21 mouse cellular contexts compared by ENCODE assay signal in the genomic region with DNA sequence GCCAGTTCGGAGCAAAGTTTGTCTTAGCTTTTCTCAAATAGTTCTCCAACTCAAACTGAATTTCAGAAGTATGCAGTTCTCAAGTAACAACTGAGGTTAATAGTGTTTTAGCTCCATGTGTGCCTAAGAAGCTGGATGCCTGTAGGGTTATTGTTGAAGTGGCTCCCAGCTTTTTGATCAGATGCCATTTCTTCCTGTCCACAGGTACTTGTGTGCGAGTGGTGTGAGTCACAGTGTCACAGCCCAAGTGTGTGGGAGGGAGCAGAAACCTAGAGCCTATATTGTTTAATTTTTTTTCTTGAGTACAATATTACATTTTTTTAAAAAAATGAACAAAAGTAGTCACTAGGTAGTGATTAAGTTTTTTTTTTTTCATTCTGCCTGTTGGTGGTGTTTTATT.
A peak's percentile ranks its signal among the peaks of the same experiment; 100 is the strongest.
DNase-seq lines count a peak whose midpoint lies in the region; ATAC-seq lines count a peak whose summit lies in the region.
"Had no signal": no experiment of that assay in that cellular context is flagged by ENCODE, and none has a peak within 500 bp of the region (broad histone marks: within the 10 kb centered on the region; RNA-seq: fewer than 3 reads in every experiment).

No protein-coding gene starts in this region.

- H3K4me1 ChIP-seq in midbrain, embryonic 11.5 days (ENCODE audit: control insufficient read depth, insufficient read depth, low read length): no peaks in the 10 kb centered on the region
- H3K4me1 ChIP-seq in midbrain, embryonic 14.5 days (ENCODE audit: control insufficient read depth, insufficient read depth, low read length): no peaks in the 10 kb centered on the region
- H3K4me1 ChIP-seq: embryonic facial prominence, embryonic 10.5 days; embryonic facial prominence, embryonic 12.5 days; forebrain, embryonic 13.5 days; forebrain, embryonic 15.5 days had no signal

- no peak overlapping the region for H3K9ac ChIP-seq in midbrain, embryonic 11.5 days (ENCODE audit: low read length)
- H3K9ac ChIP-seq in midbrain, embryonic 14.5 days (replicated peaks; ENCODE audit: low read length): no peak overlapping the region
- H3K9ac ChIP-seq: embryonic facial prominence, embryonic 12.5 days; forebrain, embryonic 13.5 days; forebrain, embryonic 15.5 days had no signal

- H3K36me3 ChIP-seq in midbrain, embryonic 11.5 days (ENCODE audit: control insufficient read depth, insufficient read depth, low read length): no peaks in the 10 kb centered on the region
- H3K36me3 ChIP-seq in midbrain, embryonic 14.5 days (ENCODE audit: control insufficient read depth, insufficient read depth, low read length): 0 out of 2 replicates have a peak, but pooled peaks cover 4% of the 10 kb centered on the region
- H3K36me3 ChIP-seq: embryonic facial prominence, embryonic 10.5 days; embryonic facial prominence, embryonic 12.5 days; forebrain, embryonic 15.5 days had no signal

- H3K27me3 ChIP-seq in midbrain, embryonic 11.5 days (ENCODE audit: control insufficient read depth, insufficient read depth, low read length): no peaks in the 10 kb centered on the region
- H3K27me3 ChIP-seq in midbrain, embryonic 14.5 days (ENCODE audit: control insufficient read depth, insufficient read depth, low read length): no peaks in the 10 kb centered on the region
- H3K27me3 ChIP-seq: embryonic facial prominence, embryonic 12.5 days; forebrain, embryonic 13.5 days; forebrain, embryonic 15.5 days had no signal

- DNase-seq in midbrain, embryonic 11.5 days (ENCODE audit: low spot score, missing footprints): peak; percentile 21
- no peak for DNase-seq in midbrain, embryonic 14.5 days
- DNase-seq in lung, postnatal 10 days: peak; percentile 14
- peak; percentile 39 for DNase-seq in lung, postnatal 25 days (ENCODE audit: low spot score)
- DNase-seq in lung, postnatal 4 days: peak; percentile 8 to 31
- DNase-seq in gastrocnemius, postnatal 10 days: no peak
- no peak for DNase-seq in urinary bladder, adult 18-20 months (ENCODE audit: low spot score in 2 of 2)
- DNase-seq in right cerebral cortex, postnatal 10 days (ENCODE audit: low spot score in 2 of 2): no peak
- DNase-seq: adrenal gland, adult 2 months; adrenal gland, postnatal 10 days; adrenal gland, postnatal 25 days; cerebellum, adult 11 months; cerebellum, adult 18-20 months; cerebellum, adult 8-10 months; cerebellum, adult 9-11 months; cerebellum, postnatal 14 days; cerebellum, postnatal 36 days had no signal

- H3K27ac ChIP-seq in midbrain, embryonic 11.5 days (ENCODE audit: low read depth, low read length): no peak overlapping the region
- H3K27ac ChIP-seq in midbrain, embryonic 14.5 days (replicated peaks; ENCODE audit: low read depth, low read length): no peak overlapping the region
- H3K27ac ChIP-seq: embryonic facial prominence, embryonic 10.5 days; embryonic facial prominence, embryonic 12.5 days; forebrain, embryonic 13.5 days; forebrain, embryonic 15.5 days had no signal

- ATAC-seq in midbrain, embryonic 11.5 days (ENCODE audit: low FRiP score): no peak
- ATAC-seq in midbrain, embryonic 14.5 days (ENCODE audit: low FRiP score, low TSS enrichment): no peak
- ATAC-seq: forebrain, embryonic 13.5 days; forebrain, embryonic 15.5 days had no signal

- H3K9me3 ChIP-seq in midbrain, embryonic 11.5 days (ENCODE audit: control insufficient read depth, low read length): no peaks in the 10 kb centered on the region
- H3K9me3 ChIP-seq in midbrain, embryonic 14.5 days (ENCODE audit: control insufficient read depth, low read length): no peaks in the 10 kb centered on the region
- H3K9me3 ChIP-seq: embryonic facial prominence, embryonic 10.5 days; embryonic facial prominence, embryonic 12.5 days; forebrain, embryonic 13.5 days; forebrain, embryonic 15.5 days had no signal

- whole genome bisulfite sequencing in midbrain, embryonic 11.5 days: 89% methylated on average over 2 of the region's 2 CpGs
- 93% methylated on average over 2 of the region's 2 CpGs for WGBS in midbrain, embryonic 14.5 days

- H3K4me3 ChIP-seq in midbrain, embryonic 11.5 days (ENCODE audit: low read depth, low read length): no peak overlapping the region
- no peak overlapping the region for H3K4me3 ChIP-seq in midbrain, embryonic 14.5 days (replicated peaks; ENCODE audit: low read depth, low read length)
- H3K4me3 ChIP-seq: embryonic facial prominence, embryonic 10.5 days; embryonic facial prominence, embryonic 12.5 days; forebrain, embryonic 13.5 days; forebrain, embryonic 15.5 days had no signal

- no peak overlapping the region for H3K4me2 ChIP-seq in midbrain, embryonic 11.5 days
- no peak overlapping the region for H3K4me2 ChIP-seq in midbrain, embryonic 14.5 days (ENCODE audit: low read length)
- H3K4me2 ChIP-seq: embryonic facial prominence, embryonic 12.5 days; forebrain, embryonic 13.5 days; forebrain, embryonic 15.5 days had no signal

Comparison
In these comparisons a context has a peak if more than half of its experiments do, and no peak if none do; other contexts are left out.
1. DNase-seq: peak in midbrain, embryonic 11.5 days (single experiment), lung, postnatal 10 days (single experiment), lung, postnatal 25 days (single experiment) and lung, postnatal 4 days (2 of 2); none in midbrain, embryonic 14.5 days (single experiment), gastrocnemius, postnatal 10 days (single experiment), urinary bladder, adult 18-20 months (0 of 2) and right cerebral cortex, postnatal 10 days (0 of 2).